Mouse (Mus musculus) cerebellum, adult 2 months (tissue): Measurements from ENCODE around the gene Boc. TPM values are rescaled to one million over a fixed set of nuclear protein-coding genes. Genes with fewer than 3 reads are reported as not detected.
A peak's percentile ranks its signal among the peaks of the same experiment; 100 is the strongest.

Experiments
- DNase-seq, 2 experiments: peaks; one replicate each; pipeline ENCODE4 v3.0.0; 2021
- H3K27ac ChIP-seq: fragments of 200-500 bp; 2 replicates; pipeline ENCODE4 v1.5.1; 2012; ENCODE audit warnings: low read length, control low read depth, inconsistent platforms; ENCODE audit not compliant: insufficient read depth
- H3K27me3 ChIP-seq: fragments of 200-500 bp; 2 replicates; pipeline ENCODE4 v1.6.1; 2012; ENCODE audit warnings: inconsistent platforms, mild to moderate bottlenecking, low read length, moderate library complexity; ENCODE audit not compliant: control insufficient read depth, insufficient read depth
- H3K4me1 ChIP-seq: fragments of 200-500 bp; 2 replicates; pipeline ENCODE4 v1.6.1; 2011; ENCODE audit warnings: low read length; ENCODE audit not compliant: control insufficient read depth, insufficient read depth
- H3K4me3 ChIP-seq: fragments of 200-500 bp; replicated peaks from 2 replicates; pipeline ENCODE3; 2011; ENCODE audit warnings: mild to moderate bottlenecking, low read depth, low read length, control low read depth; ENCODE audit not compliant: insufficient read depth
- CTCF ChIP-seq: fragments of 200-500 bp; IDR thresholded peaks from 2 replicates; pipeline ENCODE4 v1.5.1; 2011; ENCODE audit warnings: low read depth, mild to moderate bottlenecking, control low read depth, low read length, moderate library complexity, borderline replicate concordance; ENCODE audit not compliant: insufficient read depth
- POLR2A ChIP-seq: fragments of 200-500 bp; IDR thresholded peaks from 2 replicates; pipeline ENCODE4 v1.6.1; 2011; ENCODE audit warnings: low read length, control low read depth, borderline replicate concordance; ENCODE audit not compliant: insufficient read depth
- WGBS: fragments of 180-500 bp; shearing (Covaris S2); methylation state at CpG from one replicate; pipeline ENCODE4 v1.1.7; 2018; 5-methylcytosine and 5-hydroxymethylcytosine counted together
- polyA plus RNA-seq: library from polyadenylated mRNA; depleted of rRNA; stranded (reverse); fragments of >200 nt; gene quantifications from 2 replicates; pipeline ENCODE4 v1.2.3, GENCODE M21; 2012

The Boc gene
- polyA plus RNA-seq, 1 experiment, result 37.9 TPM

DNA sequence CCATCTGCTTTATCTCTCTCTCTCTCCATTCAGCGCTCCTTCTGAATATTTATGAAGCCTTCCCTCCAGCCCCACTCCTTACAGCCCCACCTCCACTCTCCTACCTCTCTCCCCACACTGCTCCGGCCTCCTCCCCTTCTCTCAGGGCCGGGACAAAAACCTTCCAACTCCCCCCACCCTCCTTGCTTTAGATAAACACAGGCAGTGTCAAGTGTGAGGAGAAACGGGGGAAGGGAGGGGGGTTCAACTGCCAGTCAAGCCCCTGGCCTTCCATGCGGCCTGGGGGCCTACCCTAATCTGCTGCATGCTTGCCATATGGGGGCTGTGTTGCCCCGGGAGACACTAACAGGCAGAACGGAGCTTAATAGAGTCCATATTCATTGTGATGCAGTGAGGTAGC is 27.9 kb downstream of the Boc start:
- H3K4me1 ChIP-seq, result peaks cover 66% of the 10 kb centered on the region
- H3K27me3 ChIP-seq, result no peaks in the 10 kb centered on the region
- no peak overlapping the region for H3K4me3 ChIP-seq
- no peak for DNase-seq
- WGBS, result 21% methylated on average over 7 of the region's 7 CpGs
- TF ChIP-seq POLR2A, result no peak
- no peak for TF ChIP-seq CTCF
- H3K27ac ChIP-seq, result peak overlapping the region; percentile 82

DNA sequence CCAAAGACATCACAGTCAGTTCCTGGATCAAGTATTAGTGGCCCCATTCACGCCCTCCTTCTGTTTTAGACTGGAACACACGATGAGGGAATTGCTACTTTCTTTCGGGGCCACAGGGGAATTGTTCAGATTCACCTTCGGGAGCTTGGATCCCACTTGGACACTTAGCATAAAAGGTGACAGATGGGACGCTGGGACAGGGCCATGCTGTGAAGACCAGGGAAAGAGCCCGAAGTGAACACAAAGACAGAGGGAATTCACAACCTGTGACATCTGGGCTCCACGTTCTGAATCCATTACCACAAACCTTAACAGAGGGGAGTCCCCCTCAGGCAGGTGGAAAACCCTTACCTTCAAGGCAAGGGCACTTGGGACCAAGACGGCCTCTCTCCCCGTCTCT is 28.5 kb downstream of the Boc start:
- peak in 1 of 2 experiments; percentile 56 for DNase-seq
- Histone ChIP-seq H3K4me3 (no peak overlapping the region), H3K27ac (0 out of 2 replicates have a peak overlapping the region, but pooled peaks have one; percentile 38), H3K27me3 (no peaks in the 10 kb centered on the region), H3K4me1 (peaks cover 62% of the 10 kb centered on the region)
- TF ChIP-seq POLR2A (no peak), CTCF (no peak)
- 11% methylated on average over 9 of the region's 9 CpGs for WGBS

DNA sequence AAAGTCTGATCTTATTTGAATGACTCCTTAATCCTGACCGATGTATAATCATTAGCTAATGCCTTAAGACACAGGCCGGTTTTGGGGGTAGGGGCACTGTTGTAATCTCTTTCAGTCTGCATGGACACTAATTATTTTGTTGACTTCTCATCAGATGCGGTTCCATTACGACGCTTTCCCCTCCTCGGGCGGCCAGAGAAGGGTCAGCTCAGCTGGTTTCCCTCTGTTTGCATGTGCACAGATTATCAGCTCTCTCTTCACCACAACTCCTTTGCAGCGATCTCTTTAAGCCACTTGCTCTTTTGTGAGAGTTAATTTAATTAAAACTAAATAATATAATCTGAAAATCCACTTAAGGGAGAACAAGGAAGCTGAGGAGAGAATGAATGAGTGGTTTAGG is 29.0 kb downstream of the Boc start:
- TF ChIP-seq POLR2A (no peak), CTCF (no peak)
- H3K4me1 ChIP-seq, result peaks cover 61% of the 10 kb centered on the region

DNA sequence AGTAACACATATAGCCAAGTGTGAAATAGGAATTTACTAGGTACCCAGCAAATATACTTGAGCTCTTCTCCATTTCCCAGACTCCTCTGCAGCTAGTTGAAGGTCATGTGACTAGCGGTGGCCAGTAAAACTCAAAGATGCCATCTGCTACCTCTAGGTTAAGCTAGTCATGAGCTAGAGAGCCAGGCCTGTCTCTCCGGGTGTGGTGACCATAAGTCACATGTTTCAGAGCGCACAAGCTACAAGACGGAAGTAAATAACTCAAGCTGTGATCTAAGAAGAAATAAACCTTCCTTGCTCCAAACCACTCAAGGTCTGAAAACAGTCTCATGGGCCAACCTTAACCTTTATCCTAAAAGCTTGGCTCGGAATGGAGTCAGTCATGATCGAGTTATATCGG is 29.7 kb downstream of the Boc start:
- WGBS, result 44% methylated on average over 7 of the region's 7 CpGs
- Histone ChIP-seq H3K27ac (no peak overlapping the region), H3K4me3 (no peak overlapping the region), H3K4me1 (peaks cover 57% of the 10 kb centered on the region), H3K27me3 (no peaks in the 10 kb centered on the region)
- DNase-seq, result no peak
- TF ChIP-seq CTCF (no peak), POLR2A (no peak)

More for the DNA sequence above, 29.0 kb downstream of the Boc start:
- Histone ChIP-seq H3K27ac (no peak overlapping the region), H3K27me3 (no peaks in the 10 kb centered on the region), H3K4me3 (no peak overlapping the region)
- 35% methylated on average over 8 of the region's 8 CpGs for WGBS
- DNase-seq, result no peak

DNA sequence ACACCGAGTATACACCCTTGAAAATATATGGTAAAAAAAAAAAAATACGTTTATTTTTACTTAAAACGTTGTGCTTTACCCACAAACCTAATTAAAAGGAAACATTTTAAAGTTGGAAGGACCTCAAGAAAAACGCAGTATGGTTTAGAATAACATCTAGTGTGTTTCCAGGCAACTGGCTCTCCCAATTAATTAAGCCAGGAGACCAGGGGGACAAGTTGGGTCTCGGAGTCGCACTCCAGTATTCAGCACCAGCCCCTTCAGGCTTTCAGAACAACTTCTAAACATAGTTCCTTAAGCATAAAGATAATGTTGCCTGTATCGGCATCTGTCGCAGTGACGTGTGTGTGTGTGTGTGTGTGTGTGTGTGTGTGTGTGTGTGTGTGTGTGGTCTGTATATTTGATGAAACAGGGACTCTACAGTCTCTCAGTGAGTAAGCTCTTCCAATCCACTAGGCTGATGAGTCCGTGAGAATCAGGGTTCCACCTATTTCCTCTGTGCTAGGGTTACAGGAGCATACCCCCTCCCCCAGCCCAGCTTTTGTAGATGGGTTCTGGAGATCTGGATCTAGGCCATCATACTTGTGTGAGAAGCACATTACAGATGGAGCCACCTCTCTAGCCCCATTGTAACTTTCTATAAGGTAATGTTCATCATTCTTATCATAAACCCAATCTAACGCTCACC is 31.3 kb downstream of the Boc start:
- H3K27ac ChIP-seq, result no peak overlapping the region

DNA sequence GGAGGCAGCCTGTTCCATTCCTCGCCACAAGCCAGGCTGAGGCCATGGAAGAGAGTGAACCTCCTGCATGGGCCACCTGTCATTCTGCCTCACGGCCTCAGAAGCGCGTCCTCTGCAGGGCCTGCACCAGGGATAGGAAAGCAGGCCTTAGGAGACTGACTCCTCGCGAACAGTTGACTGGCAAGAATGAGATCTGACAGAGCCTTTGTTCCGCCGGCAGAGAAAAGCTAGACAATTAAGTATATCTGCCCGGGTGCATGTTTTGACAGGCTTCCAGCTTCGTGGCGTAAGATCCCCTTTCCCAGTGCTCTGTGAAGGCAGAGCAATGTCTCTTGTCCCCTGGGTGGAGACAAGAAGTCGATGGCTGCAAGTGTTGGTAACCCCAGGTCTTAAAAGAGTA is 32.0 kb downstream of the Boc start:
- TF ChIP-seq CTCF, result 0 out of 2 replicates have a peak, but pooled peaks have one; percentile 17
- no peak for TF ChIP-seq POLR2A
- Histone ChIP-seq H3K4me1 (peaks cover 49% of the 10 kb centered on the region), H3K27me3 (no peaks in the 10 kb centered on the region), H3K4me3 (no peak overlapping the region), H3K27ac (peak overlapping the region; percentile 44)
- DNase-seq, result peak; percentile 70 to 78
- WGBS, result 7% methylated on average over 12 of the region's 12 CpGs

More for the DNA sequence above, 31.3 kb downstream of the Boc start:
- Histone ChIP-seq H3K4me3 (no peak overlapping the region), H3K4me1 (peaks cover 48% of the 10 kb centered on the region), H3K27me3 (no peaks in the 10 kb centered on the region)
- TF ChIP-seq POLR2A, result no peak
- no peak for TF ChIP-seq CTCF
- no peak for DNase-seq
- 33% methylated on average over 11 of the region's 11 CpGs for WGBS

DNA sequence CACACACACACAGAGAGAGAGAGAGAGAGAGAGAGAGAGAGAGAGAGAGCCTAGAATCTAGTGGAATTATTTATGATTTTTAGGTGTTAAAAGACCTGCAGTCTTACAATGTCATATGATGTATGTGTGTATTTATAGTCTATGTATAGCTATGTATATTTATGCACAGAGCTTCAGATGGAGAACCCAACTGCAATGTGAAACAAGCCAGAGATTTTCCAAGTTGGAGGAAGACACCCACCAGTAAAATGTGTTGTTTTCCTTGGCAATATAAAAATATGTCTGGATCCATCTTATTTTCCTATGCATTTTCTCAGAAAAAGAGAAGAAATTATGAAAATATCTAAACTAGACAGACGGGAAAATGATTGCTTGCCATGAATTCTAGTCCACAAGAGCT is 32.7 kb downstream of the Boc start:
- no peak for DNase-seq
- Histone ChIP-seq H3K27ac (peak overlapping the region; percentile 44; the same call in 1 of the 2 replicates), H3K27me3 (no peaks in the 10 kb centered on the region), H3K4me1 (peaks cover 49% of the 10 kb centered on the region), H3K4me3 (no peak overlapping the region)
- 66% methylated on average over 1 of the region's 1 CpGs for WGBS
- TF ChIP-seq CTCF (no peak), POLR2A (no peak)

DNA sequence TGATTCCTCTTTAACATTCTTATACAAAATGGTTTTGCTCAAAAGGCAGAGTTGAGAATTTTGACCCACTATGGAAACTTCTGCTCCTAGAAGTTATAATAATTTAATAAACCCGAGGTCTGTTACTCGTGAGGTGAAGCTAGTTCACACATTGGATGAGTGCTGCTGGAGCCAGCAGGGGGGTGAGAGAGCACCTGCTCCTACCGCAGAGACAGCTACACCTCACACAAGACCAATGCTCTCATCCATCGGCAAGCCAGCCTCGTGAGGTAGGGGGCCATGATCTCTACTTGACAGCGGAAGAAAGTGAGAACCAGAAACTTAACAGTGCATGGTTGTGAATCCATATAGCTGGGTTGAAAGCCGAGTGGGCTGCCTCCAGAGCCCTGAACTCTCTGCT is 35.1 kb downstream of the Boc start:
- Histone ChIP-seq H3K4me1 (peaks cover 36% of the 10 kb centered on the region), H3K27me3 (no peaks in the 10 kb centered on the region), H3K27ac (0 out of 2 replicates have a peak overlapping the region, but pooled peaks have one; percentile 22), H3K4me3 (no peak overlapping the region)
- DNase-seq, result peak; percentile 72 to 84
- 15% methylated on average over 7 of the region's 7 CpGs for WGBS
- no peak for TF ChIP-seq POLR2A
- TF ChIP-seq CTCF, result peak; percentile 14; the same call in 1 of the 2 replicates
